Mouse (Mus musculus): Measurements from ENCODE around the gene Il17rd. TPM values are rescaled to one million over a fixed set of nuclear protein-coding genes. Genes with fewer than 3 reads are reported as not detected.

Il17rd gene
- total and polyA plus RNA-seq, 2 experiments from 2014 or later: 2.8 to 10.6 TPM

GRCm38 (mm10) chr14:27051511-27051895, 12.8 kb downstream of the Il17rd start:
- H3K27me3 ChIP-seq (ENCODE audit: insufficient read depth, low read length): no peaks in the 10 kb centered on the region
- H3K36me3 ChIP-seq (ENCODE audit: insufficient read depth, low read length): no peaks in the 10 kb centered on the region
- 51% methylated on average over 5 of the region's 5 CpGs for WGBS
- H3K4me3 ChIP-seq (ENCODE audit: low read length): no peak overlapping the region
- no peak overlapping the region for H3K4me2 ChIP-seq (ENCODE audit: low read depth, low read length)
- H3K9me3 ChIP-seq (ENCODE audit: low read length): no peaks in the 10 kb centered on the region
- no peak for TF ChIP-seq CTCF (IDR thresholded peaks at IDR 0.05; ENCODE audit: low read depth)
- ATAC-seq: no peak
- peak overlapping the region; percentile 75 for H3K27ac ChIP-seq
- no peak for DNase-seq (ENCODE audit: low spot score)
- H3K4me1 ChIP-seq (ENCODE audit: insufficient read depth, low read length): peaks cover 15% of the 10 kb centered on the region
- no peak overlapping the region for H3K9ac ChIP-seq (replicated peaks; ENCODE audit: low read length)

DNA sequence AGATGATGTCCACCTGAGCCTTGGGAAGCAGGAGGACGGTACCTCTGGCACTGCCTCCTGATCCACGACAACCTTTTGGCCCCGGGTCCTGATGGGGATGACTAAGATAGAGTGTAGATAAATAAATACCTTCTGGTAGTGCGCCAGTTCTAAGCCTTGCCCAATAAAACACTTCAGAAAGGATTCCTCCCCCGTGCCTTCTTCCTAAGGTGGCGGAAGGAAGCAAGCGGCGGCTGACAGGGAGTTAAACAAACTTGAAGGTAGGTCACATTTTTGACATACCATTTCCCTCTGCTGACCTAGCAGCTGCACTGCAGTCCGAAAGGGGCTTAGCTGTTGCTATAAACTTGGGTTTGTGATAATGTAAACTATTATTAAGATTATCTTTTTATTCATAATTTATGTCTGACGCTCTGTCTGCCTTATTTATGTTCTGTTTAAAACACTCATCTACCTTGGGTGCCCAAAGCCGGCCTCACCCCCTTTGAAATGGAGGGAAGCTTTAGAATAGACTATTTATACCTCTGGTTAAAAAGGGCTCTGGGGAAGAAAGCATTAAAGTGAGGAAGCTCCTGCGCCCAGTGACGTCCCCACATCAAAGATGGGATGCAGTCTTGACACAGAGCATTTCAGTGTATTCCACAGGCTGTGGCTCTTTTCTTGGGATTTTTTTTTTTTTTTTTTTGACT, 19.9 kb downstream of the Il17rd start:
- Histone ChIP-seq H3K4me2 (ENCODE audit: low read depth, low read length) (no peak overlapping the region), H3K36me3 (ENCODE audit: insufficient read depth, low read length) (no peaks in the 10 kb centered on the region), H3K9ac (replicated peaks; ENCODE audit: low read length) (no peak overlapping the region), H3K27me3 (ENCODE audit: insufficient read depth, low read length) (no peaks in the 10 kb centered on the region), H3K4me3 (ENCODE audit: low read length) (no peak overlapping the region), H3K9me3 (ENCODE audit: low read length) (no peaks in the 10 kb centered on the region), H3K27ac (no peak overlapping the region), H3K4me1 (ENCODE audit: insufficient read depth, low read length) (no peaks in the 10 kb centered on the region)
- no peak for ATAC-seq
- TF ChIP-seq CTCF (IDR thresholded peaks at IDR 0.05; ENCODE audit: low read depth): no peak
- 59% methylated on average over 13 of the region's 13 CpGs for WGBS
- no peak for DNase-seq (ENCODE audit: low spot score)

DNA sequence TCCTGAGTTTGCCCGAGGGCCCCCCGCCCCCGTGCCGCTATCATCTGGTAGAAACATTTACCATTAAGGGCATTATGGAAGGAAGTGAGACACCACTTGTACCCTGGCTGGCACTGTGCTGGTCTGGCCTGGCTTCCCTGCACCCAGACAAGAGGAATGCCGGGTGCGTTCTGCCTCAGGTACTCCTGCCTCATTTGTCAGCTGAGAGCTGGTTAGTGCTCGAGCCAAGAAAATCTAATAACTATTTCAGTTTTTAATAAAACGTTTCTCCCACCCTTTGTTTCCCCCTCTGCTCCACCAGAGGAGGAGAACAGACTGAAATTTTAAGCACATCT, 20.4 kb downstream of the Il17rd start:
- no peaks in the 10 kb centered on the region for H3K4me1 ChIP-seq (ENCODE audit: insufficient read depth, low read length)
- H3K9me3 ChIP-seq (ENCODE audit: low read length): no peaks in the 10 kb centered on the region
- no peaks in the 10 kb centered on the region for H3K36me3 ChIP-seq (ENCODE audit: insufficient read depth, low read length)
- H3K9ac ChIP-seq (replicated peaks; ENCODE audit: low read length): no peak overlapping the region
- ATAC-seq: no peak
- no peak overlapping the region for H3K27ac ChIP-seq
- no peaks in the 10 kb centered on the region for H3K27me3 ChIP-seq (ENCODE audit: insufficient read depth, low read length)
- H3K4me3 ChIP-seq (ENCODE audit: low read length): no peak overlapping the region
- 48% methylated on average over 8 of the region's 8 CpGs for WGBS
- H3K4me2 ChIP-seq (ENCODE audit: low read depth, low read length): no peak overlapping the region
- no peak for DNase-seq (ENCODE audit: low spot score)
- no peak for TF ChIP-seq CTCF (IDR thresholded peaks at IDR 0.05; ENCODE audit: low read depth)

GRCm38 (mm10) chr14:27063338-27063737, 24.6 kb downstream of the Il17rd start:
- H3K9me3 ChIP-seq (ENCODE audit: low read length): no peaks in the 10 kb centered on the region
- H3K27ac ChIP-seq: no peak overlapping the region
- H3K4me1 ChIP-seq (ENCODE audit: insufficient read depth, low read length): peaks cover 8% of the 10 kb centered on the region
- TF ChIP-seq CTCF (IDR thresholded peaks at IDR 0.05; ENCODE audit: low read depth): no peak
- no peak overlapping the region for H3K4me3 ChIP-seq (ENCODE audit: low read length)
- DNase-seq (ENCODE audit: low spot score) (no peak), ATAC-seq (no peak)
- WGBS: 85% methylated on average over 1 of the region's 1 CpGs
- no peaks in the 10 kb centered on the region for H3K36me3 ChIP-seq (ENCODE audit: insufficient read depth, low read length)
- H3K4me2 ChIP-seq (ENCODE audit: low read depth, low read length): no peak overlapping the region
- H3K27me3 ChIP-seq (ENCODE audit: insufficient read depth, low read length): no peaks in the 10 kb centered on the region
- H3K9ac ChIP-seq (replicated peaks; ENCODE audit: low read length): no peak overlapping the region

- WGBS: 20% methylated on average over 9 of the region's 9 CpGs
- DNase-seq (ENCODE audit: low spot score): peak; percentile 32
- Histone ChIP-seq H3K27me3 (ENCODE audit: insufficient read depth, low read length) (no peaks in the 10 kb centered on the region), H3K36me3 (ENCODE audit: insufficient read depth, low read length) (no peaks in the 10 kb centered on the region), H3K27ac (0 out of 2 replicates have a peak overlapping the region, but pooled peaks have one; percentile 26), H3K4me1 (ENCODE audit: insufficient read depth, low read length) (peaks cover 8% of the 10 kb centered on the region), H3K4me3 (ENCODE audit: low read length) (no peak overlapping the region), H3K9ac (replicated peaks; ENCODE audit: low read length) (0 out of 2 replicates have a peak overlapping the region, but pooled peaks have one; percentile 17), H3K4me2 (ENCODE audit: low read depth, low read length) (no peak overlapping the region), H3K9me3 (ENCODE audit: low read length) (no peaks in the 10 kb centered on the region)
- TF ChIP-seq CTCF (IDR thresholded peaks at IDR 0.05; ENCODE audit: low read depth): no peak
- 0 out of 2 replicates have a peak, but pooled peaks have one; percentile 45 for ATAC-seq
These were observed 27.6 kb downstream of the Il17rd start for GRCm38 (mm10) chr14:27066171-27066929.

- H3K9ac ChIP-seq (replicated peaks; ENCODE audit: low read length): no peak overlapping the region
- no peak overlapping the region for H3K27ac ChIP-seq
- H3K4me2 ChIP-seq (ENCODE audit: low read depth, low read length): 0 out of 2 replicates have a peak overlapping the region, but pooled peaks have one; percentile 6
- no peaks in the 10 kb centered on the region for H3K36me3 ChIP-seq (ENCODE audit: insufficient read depth, low read length)
- no peaks in the 10 kb centered on the region for H3K9me3 ChIP-seq (ENCODE audit: low read length)
- no peak overlapping the region for H3K4me3 ChIP-seq (ENCODE audit: low read length)
- ATAC-seq (no peak), DNase-seq (ENCODE audit: low spot score) (peak; percentile 47)
- peaks cover 8% of the 10 kb centered on the region for H3K4me1 ChIP-seq (ENCODE audit: insufficient read depth, low read length)
- no peak for TF ChIP-seq CTCF (IDR thresholded peaks at IDR 0.05; ENCODE audit: low read depth)
- H3K27me3 ChIP-seq (ENCODE audit: insufficient read depth, low read length): no peaks in the 10 kb centered on the region
- WGBS: 27% methylated on average over 6 of the region's 6 CpGs
These were observed 29.1 kb downstream of the Il17rd start for GRCm38 (mm10) chr14:27067866-27068271.
